Mouse (Mus musculus): ENCODE measurements around the gene Fam189a1. TPM values are rescaled to one million over a fixed set of nuclear protein-coding genes. Genes with fewer than 3 reads are reported as not detected.

Gene Fam189a1
- polyA plus RNA-seq, 1 experiment, result not detected

DNA sequence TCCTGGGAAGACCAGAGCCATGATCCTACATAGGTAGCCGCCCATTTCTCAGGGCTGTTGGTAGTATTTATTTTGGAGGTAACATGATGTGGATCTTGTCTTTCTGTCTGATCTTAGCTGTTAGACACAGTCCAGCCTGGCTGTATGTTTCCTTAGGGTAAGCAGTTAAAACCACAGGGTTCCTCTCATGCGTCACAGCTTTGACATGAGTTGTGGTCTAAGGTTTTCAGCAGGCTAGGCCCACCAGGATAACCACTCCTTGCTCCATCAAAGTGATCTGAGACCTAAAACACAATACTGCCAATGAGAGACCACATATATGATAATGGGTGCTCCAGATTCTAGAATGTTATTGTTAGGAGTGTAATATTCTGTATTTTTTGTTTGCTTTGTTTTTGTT, 168.4 kb downstream of the Fam189a1 start:
- H3K4me3 ChIP-seq (ENCODE audit: low read depth, low read length), result no peak overlapping the region
- no peaks in the 10 kb centered on the region for H3K4me1 ChIP-seq (ENCODE audit: control insufficient read depth, insufficient read depth, low read length)
- no peaks in the 10 kb centered on the region; the same call in 1 of the 2 replicates for H3K27me3 ChIP-seq (ENCODE audit: control insufficient read depth, insufficient read depth, low read length, poor library complexity, severe bottlenecking)
- no peaks in the 10 kb centered on the region for H3K36me3 ChIP-seq (ENCODE audit: control insufficient read depth, insufficient read depth, low read length, poor library complexity, severe bottlenecking)
- no peak overlapping the region for H3K9ac ChIP-seq (ENCODE audit: low read depth, poor library complexity, severe bottlenecking)
- no peak overlapping the region for H3K27ac ChIP-seq (ENCODE audit: insufficient read depth, low read length)
- no peak for TF ChIP-seq CTCF (IDR thresholded peaks at IDR 0.05; ENCODE audit: low read depth, low read length)
- no peak for TF ChIP-seq POLR2A (IDR thresholded peaks at IDR 0.05; ENCODE audit: insufficient read depth, low read length)
- no peak for TF ChIP-seq EP300 (IDR thresholded peaks at IDR 0.05; ENCODE audit: insufficient read depth, low read depth, low read length)
- H3K9me3 ChIP-seq (replicated peaks; ENCODE audit: control insufficient read depth, insufficient read depth, low read length, poor library complexity, severe bottlenecking), result no peaks in the 10 kb centered on the region; the same call in 1 of the 2 replicates

DNA sequence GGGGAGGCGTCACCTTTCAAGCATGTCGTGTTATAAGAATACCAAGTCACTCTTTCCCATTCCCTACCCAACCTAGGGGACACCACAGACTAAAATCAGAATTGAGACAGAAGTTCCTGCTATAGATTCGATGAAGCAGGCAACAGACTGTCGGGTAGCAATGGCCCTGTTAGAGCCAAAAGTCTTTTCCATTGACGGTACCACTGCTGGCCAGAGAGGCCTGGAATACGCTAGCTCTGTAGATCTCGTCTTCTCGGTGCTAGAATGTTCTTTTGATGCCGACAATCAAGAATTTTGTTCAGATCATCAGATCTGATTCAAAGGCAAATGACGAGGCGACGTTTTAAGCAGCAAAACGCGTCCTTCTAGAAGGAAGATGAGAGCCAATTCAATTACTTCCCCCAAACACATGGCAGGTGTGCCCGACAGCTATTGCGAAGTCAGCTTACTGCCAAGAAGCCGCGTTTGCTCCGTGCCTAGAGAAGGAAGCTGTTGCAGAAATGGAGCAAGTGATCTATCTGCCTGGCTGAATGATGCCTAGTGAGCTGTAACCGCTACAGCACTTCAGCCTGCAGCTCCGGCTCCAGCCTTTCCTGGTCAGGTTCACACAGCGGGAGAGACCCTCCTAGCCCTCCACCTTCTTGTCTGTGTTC, 171.8 kb downstream of the Fam189a1 start:
- no peak overlapping the region for H3K27ac ChIP-seq (ENCODE audit: insufficient read depth, low read length)
- no peak overlapping the region for H3K4me3 ChIP-seq (ENCODE audit: low read depth, low read length)
- H3K9ac ChIP-seq (ENCODE audit: low read depth, poor library complexity, severe bottlenecking), result no peak overlapping the region
- no peaks in the 10 kb centered on the region; the same call in 1 of the 2 replicates for H3K9me3 ChIP-seq (replicated peaks; ENCODE audit: control insufficient read depth, insufficient read depth, low read length, poor library complexity, severe bottlenecking)
- H3K27me3 ChIP-seq (ENCODE audit: control insufficient read depth, insufficient read depth, low read length, poor library complexity, severe bottlenecking), result no peaks in the 10 kb centered on the region; the same call in 1 of the 2 replicates
- no peaks in the 10 kb centered on the region for H3K4me1 ChIP-seq (ENCODE audit: control insufficient read depth, insufficient read depth, low read length)
- H3K36me3 ChIP-seq (ENCODE audit: control insufficient read depth, insufficient read depth, low read length, poor library complexity, severe bottlenecking), result no peaks in the 10 kb centered on the region
- TF ChIP-seq CTCF (IDR thresholded peaks at IDR 0.05; ENCODE audit: low read depth, low read length) (no peak), POLR2A (IDR thresholded peaks at IDR 0.05; ENCODE audit: insufficient read depth, low read length) (no peak), EP300 (IDR thresholded peaks at IDR 0.05; ENCODE audit: insufficient read depth, low read depth, low read length) (no peak)

DNA sequence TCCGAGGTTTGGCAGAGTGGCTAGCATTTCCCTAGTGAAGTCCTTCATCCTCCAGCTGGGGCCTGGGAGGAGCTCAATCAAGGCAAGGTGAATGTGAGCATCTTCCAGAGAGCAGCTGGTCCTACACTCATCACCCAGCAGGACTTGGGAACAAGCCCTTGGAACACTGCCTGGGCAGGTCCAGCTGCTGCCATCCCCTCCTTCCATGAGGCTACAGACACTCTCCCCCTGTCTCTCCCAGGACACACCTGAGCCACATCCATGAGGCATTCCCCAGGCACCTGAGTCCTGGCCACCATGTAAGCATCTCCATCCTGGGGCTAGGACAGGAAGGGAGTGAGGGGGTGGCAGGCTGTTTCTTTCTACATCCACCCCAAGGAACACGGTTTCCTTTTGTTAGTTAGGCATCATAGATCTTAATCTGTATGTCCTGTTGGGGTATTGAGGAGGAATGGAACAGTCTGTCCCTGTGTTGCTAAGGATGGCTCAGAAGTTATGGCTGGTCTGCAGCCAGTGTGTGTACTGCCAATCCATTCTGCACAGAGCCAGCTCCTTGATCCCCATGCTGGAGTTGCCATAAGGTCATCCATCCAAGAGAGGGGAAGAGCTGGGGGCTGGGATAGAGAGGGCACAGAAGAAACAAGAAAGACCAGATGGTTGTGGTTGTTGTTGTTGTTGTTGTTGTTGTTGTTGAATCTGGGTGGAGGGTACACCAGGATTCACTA, 174.7 kb downstream of the Fam189a1 start:
- Histone ChIP-seq H3K4me3 (ENCODE audit: low read depth, low read length) (no peak overlapping the region), H3K9ac (ENCODE audit: low read depth, poor library complexity, severe bottlenecking) (no peak overlapping the region), H3K4me1 (ENCODE audit: control insufficient read depth, insufficient read depth, low read length) (no peaks in the 10 kb centered on the region), H3K9me3 (replicated peaks; ENCODE audit: control insufficient read depth, insufficient read depth, low read length, poor library complexity, severe bottlenecking) (no peaks in the 10 kb centered on the region; the same call in 1 of the 2 replicates), H3K27me3 (ENCODE audit: control insufficient read depth, insufficient read depth, low read length, poor library complexity, severe bottlenecking) (no peaks in the 10 kb centered on the region; the same call in 1 of the 2 replicates), H3K27ac (ENCODE audit: insufficient read depth, low read length) (no peak overlapping the region), H3K36me3 (ENCODE audit: control insufficient read depth, insufficient read depth, low read length, poor library complexity, severe bottlenecking) (no peaks in the 10 kb centered on the region)
- no peak for TF ChIP-seq POLR2A (IDR thresholded peaks at IDR 0.05; ENCODE audit: insufficient read depth, low read length)
- TF ChIP-seq EP300 (IDR thresholded peaks at IDR 0.05; ENCODE audit: insufficient read depth, low read depth, low read length), result no peak
- TF ChIP-seq CTCF (IDR thresholded peaks at IDR 0.05; ENCODE audit: low read depth, low read length), result no peak

DNA sequence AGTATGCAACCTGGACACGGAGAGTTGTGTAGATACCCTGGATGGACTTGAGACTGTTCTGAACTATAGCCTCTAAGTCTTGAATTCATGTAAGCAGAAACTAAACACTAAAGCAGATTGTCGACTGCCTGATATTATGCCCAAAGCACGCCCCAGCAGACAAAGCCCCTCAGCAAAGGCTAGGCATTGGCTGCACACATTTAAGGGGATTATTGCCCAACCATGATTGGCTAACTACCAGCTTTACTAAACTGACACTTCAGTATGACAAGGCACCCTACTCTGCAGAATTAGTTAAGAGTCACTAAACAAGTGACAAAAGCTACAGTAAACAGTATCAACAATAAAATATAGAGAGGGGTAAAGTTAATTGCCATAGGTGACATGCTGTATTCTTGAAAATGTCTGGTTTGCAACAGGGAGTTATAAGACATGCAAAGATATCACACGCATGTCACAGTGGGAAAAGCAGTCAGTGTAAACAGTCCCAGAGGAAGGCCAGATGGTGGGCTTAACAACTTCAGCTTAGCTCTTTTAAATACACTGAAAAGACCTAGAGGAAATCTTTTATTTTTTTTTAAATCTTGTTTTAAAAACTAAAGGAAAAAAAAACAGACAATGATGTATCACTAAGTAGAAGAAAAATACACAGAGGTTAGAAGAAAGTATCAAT, 182.6 kb downstream of the Fam189a1 start:
- H3K27ac ChIP-seq (ENCODE audit: insufficient read depth, low read length), result no peak overlapping the region
- H3K4me1 ChIP-seq (ENCODE audit: control insufficient read depth, insufficient read depth, low read length), result no peaks in the 10 kb centered on the region
- no peak overlapping the region for H3K9ac ChIP-seq (ENCODE audit: low read depth, poor library complexity, severe bottlenecking)
- no peak overlapping the region for H3K4me3 ChIP-seq (ENCODE audit: low read depth, low read length)
- no peaks in the 10 kb centered on the region; the same call in 1 of the 2 replicates for H3K9me3 ChIP-seq (replicated peaks; ENCODE audit: control insufficient read depth, insufficient read depth, low read length, poor library complexity, severe bottlenecking)
- H3K36me3 ChIP-seq (ENCODE audit: control insufficient read depth, insufficient read depth, low read length, poor library complexity, severe bottlenecking), result no peaks in the 10 kb centered on the region
- H3K27me3 ChIP-seq (ENCODE audit: control insufficient read depth, insufficient read depth, low read length, poor library complexity, severe bottlenecking), result no peaks in the 10 kb centered on the region
- TF ChIP-seq CTCF (IDR thresholded peaks at IDR 0.05; ENCODE audit: low read depth, low read length), result no peak
- TF ChIP-seq EP300 (IDR thresholded peaks at IDR 0.05; ENCODE audit: insufficient read depth, low read depth, low read length), result no peak
- no peak for TF ChIP-seq POLR2A (IDR thresholded peaks at IDR 0.05; ENCODE audit: insufficient read depth, low read length)

DNA sequence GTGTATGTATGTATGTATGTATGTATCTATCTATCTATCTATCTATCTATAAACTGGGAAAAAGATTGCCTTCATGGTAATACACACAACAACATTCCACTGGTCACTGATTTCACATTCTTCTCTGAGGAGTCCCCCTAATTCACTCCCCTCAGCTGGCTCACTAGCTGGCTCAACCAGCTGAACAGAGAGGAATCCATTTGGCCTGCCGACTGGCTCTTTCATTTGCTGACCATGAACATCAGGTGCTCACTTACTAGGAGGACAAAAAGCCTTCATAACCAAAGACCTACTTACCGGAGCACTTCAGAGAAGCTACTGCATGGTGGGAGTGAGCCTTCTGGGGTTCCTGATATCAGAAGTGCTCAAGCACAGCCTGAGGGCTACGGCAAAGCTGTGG, 194.2 kb downstream of the Fam189a1 start:
- Histone ChIP-seq H3K27me3 (ENCODE audit: control insufficient read depth, insufficient read depth, low read length, poor library complexity, severe bottlenecking) (no peaks in the 10 kb centered on the region), H3K36me3 (ENCODE audit: control insufficient read depth, insufficient read depth, low read length, poor library complexity, severe bottlenecking) (no peaks in the 10 kb centered on the region), H3K9me3 (replicated peaks; ENCODE audit: control insufficient read depth, insufficient read depth, low read length, poor library complexity, severe bottlenecking) (no peaks in the 10 kb centered on the region), H3K4me1 (ENCODE audit: control insufficient read depth, insufficient read depth, low read length) (no peaks in the 10 kb centered on the region), H3K9ac (ENCODE audit: low read depth, poor library complexity, severe bottlenecking) (no peak overlapping the region), H3K27ac (ENCODE audit: insufficient read depth, low read length) (no peak overlapping the region), H3K4me3 (ENCODE audit: low read depth, low read length) (no peak overlapping the region)
- TF ChIP-seq CTCF (IDR thresholded peaks at IDR 0.05; ENCODE audit: low read depth, low read length) (no peak), EP300 (IDR thresholded peaks at IDR 0.05; ENCODE audit: insufficient read depth, low read depth, low read length) (no peak), POLR2A (IDR thresholded peaks at IDR 0.05; ENCODE audit: insufficient read depth, low read length) (no peak)

Measured in ES-Bruce4 (cell line).